In genomic region chr12:76552321-76552720, GRCm38 (mm10) we compare ENCODE assay signal across 10 mouse cellular contexts. TPM values are rescaled to one million over a fixed set of nuclear protein-coding genes. Genes with fewer than 3 reads are reported as not detected.
DNase-seq lines count a peak whose midpoint lies in the region; ATAC-seq and TF ChIP-seq lines count a peak whose summit lies in the region.
"Had no signal": no experiment of that assay in that cellular context is flagged by ENCODE, and none has a peak within 500 bp of the region (broad histone marks: within the 10 kb centered on the region; RNA-seq: fewer than 3 reads in every experiment).

No protein-coding gene starts in this region.

- H3K9ac ChIP-seq in hindbrain, embryonic 16.5 days (ENCODE audit: low read depth, low read length): no peak overlapping the region
- H3K9ac ChIP-seq in hindbrain, embryonic 11.5 days (ENCODE audit: low read depth, low read length): no peak overlapping the region
- H3K9ac ChIP-seq: embryonic facial prominence, embryonic 15.5 days; midbrain, embryonic 12.5 days had no signal

- no peaks in the 10 kb centered on the region for H3K36me3 ChIP-seq in hindbrain, embryonic 16.5 days (ENCODE audit: control insufficient read depth, insufficient read depth, low read length)
- H3K36me3 ChIP-seq in hindbrain, embryonic 11.5 days (ENCODE audit: control insufficient read depth, insufficient read depth, low read length): no peaks in the 10 kb centered on the region
- no peaks in the 10 kb centered on the region for H3K36me3 ChIP-seq in kidney, adult 2 months (ENCODE audit: control insufficient read depth, insufficient read depth, low read length)
- no peaks in the 10 kb centered on the region for H3K36me3 ChIP-seq in myocyte (ENCODE audit: control insufficient read depth, insufficient read depth)
- H3K36me3 ChIP-seq: embryonic facial prominence, embryonic 15.5 days; midbrain, embryonic 12.5 days had no signal

- peaks cover 70% of the 10 kb centered on the region for H3K79me2 ChIP-seq in myocyte (ENCODE audit: control insufficient read depth, insufficient read depth)

- no peak overlapping the region for H3ac ChIP-seq in myocyte (ENCODE audit: control insufficient read depth, insufficient read length)

- no peak for TF ChIP-seq CTCF in kidney, adult 2 months (conservative IDR thresholded peaks at IDR 0.05; ENCODE audit: insufficient read depth, insufficient read length, low read depth, low read length)

- H3K4me1 ChIP-seq in hindbrain, embryonic 16.5 days (ENCODE audit: control insufficient read depth, insufficient read depth, low read depth, low read length): no peaks in the 10 kb centered on the region; the same call in 1 of the 2 replicates
- no peaks in the 10 kb centered on the region for H3K4me1 ChIP-seq in hindbrain, embryonic 11.5 days (replicated peaks; ENCODE audit: control insufficient read depth, insufficient read depth, low read length)
- peaks cover 60% of the 10 kb centered on the region for H3K4me1 ChIP-seq in kidney, adult 2 months (ENCODE audit: control insufficient read depth, insufficient read depth, low read length)

- H3K9me3 ChIP-seq in hindbrain, embryonic 16.5 days (ENCODE audit: control insufficient read depth, low read length): no peaks in the 10 kb centered on the region
- H3K9me3 ChIP-seq in hindbrain, embryonic 11.5 days (ENCODE audit: control insufficient read depth, low read length): no peaks in the 10 kb centered on the region
- H3K9me3 ChIP-seq: embryonic facial prominence, embryonic 15.5 days; midbrain, embryonic 12.5 days had no signal

- WGBS in hindbrain, embryonic 16.5 days: 48% methylated on average over 8 of the region's 8 CpGs
- 82% methylated on average over 8 of the region's 8 CpGs for WGBS in hindbrain, embryonic 11.5 days
- WGBS in kidney, adult 2 months: 19% methylated on average over 8 of the region's 8 CpGs

- no peak for TF ChIP-seq POLR2A in kidney, adult 2 months (IDR thresholded peaks at IDR 0.05; ENCODE audit: low read depth, low read length)
- TF ChIP-seq POLR2A in myocyte (IDR thresholded peaks at IDR 0.05; ENCODE audit: insufficient read length, low read depth): no peak

- no peaks in the 10 kb centered on the region for H3K27me3 ChIP-seq in hindbrain, embryonic 16.5 days (replicated peaks; ENCODE audit: control insufficient read depth, insufficient read depth, low read length)
- peaks cover 2% of the 10 kb centered on the region; the same call in 1 of the 2 replicates for H3K27me3 ChIP-seq in hindbrain, embryonic 11.5 days (ENCODE audit: control insufficient read depth, insufficient read depth, low read length)
- H3K27me3 ChIP-seq in kidney, adult 2 months (replicated peaks; ENCODE audit: control insufficient read depth, insufficient read depth, low read length): no peaks in the 10 kb centered on the region
- H3K27me3 ChIP-seq in myocyte (ENCODE audit: control insufficient read depth, insufficient read depth, insufficient read length): no peaks in the 10 kb centered on the region
- H3K27me3 ChIP-seq: embryonic facial prominence, embryonic 15.5 days had no signal

- no peak overlapping the region for H3K4me3 ChIP-seq in hindbrain, embryonic 16.5 days (ENCODE audit: low read length)
- H3K4me3 ChIP-seq in hindbrain, embryonic 11.5 days (ENCODE audit: low read depth, low read length): no peak overlapping the region
- H3K4me3 ChIP-seq in kidney, adult 2 months (ENCODE audit: insufficient read depth, low read depth, low read length): no peak overlapping the region
- H3K4me3 ChIP-seq in myocyte: no peak overlapping the region
- H3K4me3 ChIP-seq: embryonic facial prominence, embryonic 15.5 days; midbrain, embryonic 12.5 days had no signal

- ATAC-seq in hindbrain, embryonic 16.5 days: 0 out of 2 replicates have a peak, but pooled peaks have one; percentile 37
- ATAC-seq in hindbrain, embryonic 11.5 days (ENCODE audit: low FRiP score): no peak

- H3K4me2 ChIP-seq in hindbrain, embryonic 16.5 days (ENCODE audit: low read length): no peak overlapping the region
- no peak overlapping the region for H3K4me2 ChIP-seq in hindbrain, embryonic 11.5 days (replicated peaks; ENCODE audit: low read depth, low read length)
- H3K4me2 ChIP-seq in myocyte (ENCODE audit: low read depth): peak overlapping the region; percentile 39
- H3K4me2 ChIP-seq: embryonic facial prominence, embryonic 15.5 days; midbrain, embryonic 12.5 days had no signal

- no peak overlapping the region for H3K27ac ChIP-seq in hindbrain, embryonic 16.5 days (ENCODE audit: low read depth, low read length)
- no peak overlapping the region for H3K27ac ChIP-seq in hindbrain, embryonic 11.5 days (ENCODE audit: low read depth, low read length)
- H3K27ac ChIP-seq in kidney, adult 2 months (ENCODE audit: insufficient read depth, low read depth, low read length): peak overlapping the region; percentile 67
- H3K27ac ChIP-seq: embryonic facial prominence, embryonic 15.5 days; midbrain, embryonic 12.5 days had no signal

- DNase-seq in hindbrain, embryonic 11.5 days (ENCODE audit: low spot score): no peak
- peak; percentile 29 for DNase-seq in brain, adult 2 months (ENCODE audit: low read depth, low spot score)
- peak; percentile 74 for DNase-seq in kidney, adult 2 months
- no peak for DNase-seq in frontal cortex, postnatal 14 days (ENCODE audit: low spot score in 2 of 2)
- no peak for DNase-seq in right cerebral cortex, postnatal 25 days
- no peak for DNase-seq in thymus, postnatal 4 days

TF ChIP-seq in myocyte, 11 proteins besides CTCF, POLR2A, EP300 and RAD21:
- no peak for TF ChIP-seq TCF12 (IDR thresholded peaks at IDR 0.05; ENCODE audit: insufficient read depth, poor library complexity, severe bottlenecking)
- no peak for TF ChIP-seq E2F4 (IDR thresholded peaks at IDR 0.05; ENCODE audit: insufficient read depth)
- TF ChIP-seq SRF (IDR thresholded peaks at IDR 0.05; ENCODE audit: control insufficient read depth, insufficient read length, low read depth): no peak
- no peak for TF ChIP-seq TCF3 (IDR thresholded peaks at IDR 0.05; ENCODE audit: insufficient read length, low read depth)
- no peak for TF ChIP-seq MYOD1 (IDR thresholded peaks at IDR 0.05; ENCODE audit: control insufficient read depth in 1 of 3, insufficient read length in 2 of 3, low read depth in 2 of 3)
- TF ChIP-seq CEBPB (IDR thresholded peaks at IDR 0.05; ENCODE audit: insufficient read depth, poor library complexity, severe bottlenecking): no peak
- no peak for TF ChIP-seq POLR2AphosphoS2 (IDR thresholded peaks at IDR 0.05; ENCODE audit: insufficient read length, low read depth)
- no peak for TF ChIP-seq USF1 (IDR thresholded peaks at IDR 0.05; ENCODE audit: low read depth)
- TF ChIP-seq MAX (IDR thresholded peaks at IDR 0.05; ENCODE audit: low read depth): no peak
- no peak for TF ChIP-seq REST (IDR thresholded peaks at IDR 0.05; ENCODE audit: insufficient read depth, insufficient read length)
- no peak for TF ChIP-seq MYOG (IDR thresholded peaks at IDR 0.05; ENCODE audit: control insufficient read depth in 1 of 3, insufficient read depth in 1 of 3, insufficient read length in 2 of 3, low read depth in 2 of 3)

RNA-seq across cellular contexts. Expression of gene Plekhg3, which starts 21.6 kb away (rescaled TPM):
- polyA plus RNA-seq in hindbrain, embryonic 16.5 days (2015; fragmentation: Nextera tagmentation; extraction: Ambion mirVana): 1.7 TPM in 2 replicates
- polyA plus RNA-seq in hindbrain, embryonic 11.5 days (2014; fragmentation: Nextera tagmentation; extraction: Ambion mirVana): 1.9 and 2.1 TPM in 2 replicates
- polyA plus RNA-seq in kidney, adult 2 months (2012; rRNA removed): 57.9 and 67.6 TPM in 2 replicates
- polyA plus RNA-seq in myocyte (2012; fragmentation: generic; extraction: Trizol): 11.2 TPM

Comparison
In these comparisons a context has a peak if more than half of its experiments do, and no peak if none do; other contexts are left out.
1. DNase-seq: peak in brain, adult 2 months (single experiment) and kidney, adult 2 months (single experiment); none in hindbrain, embryonic 11.5 days (single experiment), frontal cortex, postnatal 14 days (0 of 2), right cerebral cortex, postnatal 25 days (single experiment) and thymus, postnatal 4 days (single experiment).